Mouse (Mus musculus) frontal cortex, postnatal 36 days (tissue): ENCODE data around the gene Prss23.

ENCODE experiments used
- DNase-seq, 2 experiments: peaks; one replicate each; pipeline ENCODE4 v3.0.0; 2022; ENCODE audit warnings: low spot score in 2 of 2

The Prss23 gene

GRCm38 (mm10) chr7:89526731-89527429 is at the start of gene Prss23:
TSS of gene Prss23 (minus strand) at chr7:89527187.
- no peak for DNase-seq

- no peak for DNase-seq
These were observed 49.1 kb upstream of the Prss23 start for GRCm38 (mm10) chr7:89576127-89576526.

GRCm38 (mm10) chr7:89564569-89564968 is 37.6 kb upstream of the Prss23 start:
- no peak for DNase-seq

GRCm38 (mm10) chr7:89563501-89563900 is 36.5 kb upstream of the Prss23 start:
- peak; percentile 44 to 56 for DNase-seq

- no peak for DNase-seq
These were observed 35.2 kb upstream of the Prss23 start for GRCm38 (mm10) chr7:89562140-89562539.

- peak; percentile 33 to 54 for DNase-seq
These were observed 34.0 kb upstream of the Prss23 start for GRCm38 (mm10) chr7:89560939-89561338.

GRCm38 (mm10) chr7:89559633-89560032 is 32.6 kb upstream of the Prss23 start:
- DNase-seq: no peak

GRCm38 (mm10) chr7:89559105-89559504 is 32.1 kb upstream of the Prss23 start:
- no peak for DNase-seq

GRCm38 (mm10) chr7:89558446-89559039 is 31.6 kb upstream of the Prss23 start:
- no peak for DNase-seq

- DNase-seq: no peak
These were observed 30.1 kb upstream of the Prss23 start for GRCm38 (mm10) chr7:89557056-89557455.

GRCm38 (mm10) chr7:89556652-89557051 is 29.7 kb upstream of the Prss23 start:
- DNase-seq: no peak

- DNase-seq: no peak
These were observed 28.2 kb upstream of the Prss23 start for GRCm38 (mm10) chr7:89555170-89555569.

GRCm38 (mm10) chr7:89554068-89554467 is 27.1 kb upstream of the Prss23 start:
- no peak for DNase-seq

GRCm38 (mm10) chr7:89540976-89541375 is 14.0 kb upstream of the Prss23 start:
- peak; percentile 52 to 58 for DNase-seq

- no peak for DNase-seq
These were observed 12.4 kb upstream of the Prss23 start for GRCm38 (mm10) chr7:89539391-89539790.

- no peak for DNase-seq
These were observed 456 bp upstream of the Prss23 start for GRCm38 (mm10) chr7:89527430-89527856.

GRCm38 (mm10) chr7:89523816-89524215 is 3.2 kb downstream of the Prss23 start:
- DNase-seq: no peak

GRCm38 (mm10) chr7:89522170-89522569 is 4.8 kb downstream of the Prss23 start:
- no peak for DNase-seq

GRCm38 (mm10) chr7:89517460-89518390 is 9.3 kb downstream of the Prss23 start:
- peak; percentile 30 to 40 for DNase-seq

GRCm38 (mm10) chr7:89516551-89517459 is 10.2 kb downstream of the Prss23 start:
- no peak for DNase-seq

- peak in 1 of 2 experiments; percentile 28 for DNase-seq
These were observed 15.0 kb downstream of the Prss23 start for GRCm38 (mm10) chr7:89511921-89512514.
